Mouse (Mus musculus) ovary, postnatal 14 days (tissue): ENCODE results near the gene Nelfe.
"Not testable (repeated sequence)": the region's sequence is repeated elsewhere in the genome, so short reads cannot be mapped to it uniquely, and the experiment has no call there.

ENCODE experiments used
- DNase-seq: peaks from one replicate; pipeline ENCODE4 v3.0.0; 2022; ENCODE audit warnings: low spot score

Nelfe gene

GRCm38 (mm10) chr17:34893072-34893824 lies 43.1 kb downstream of the Nelfe start:
- no peak for DNase-seq

GRCm38 (mm10) chr17:34894074-34894597 lies 43.9 kb downstream of the Nelfe start:
- DNase-seq = peak; percentile 93

DNA sequence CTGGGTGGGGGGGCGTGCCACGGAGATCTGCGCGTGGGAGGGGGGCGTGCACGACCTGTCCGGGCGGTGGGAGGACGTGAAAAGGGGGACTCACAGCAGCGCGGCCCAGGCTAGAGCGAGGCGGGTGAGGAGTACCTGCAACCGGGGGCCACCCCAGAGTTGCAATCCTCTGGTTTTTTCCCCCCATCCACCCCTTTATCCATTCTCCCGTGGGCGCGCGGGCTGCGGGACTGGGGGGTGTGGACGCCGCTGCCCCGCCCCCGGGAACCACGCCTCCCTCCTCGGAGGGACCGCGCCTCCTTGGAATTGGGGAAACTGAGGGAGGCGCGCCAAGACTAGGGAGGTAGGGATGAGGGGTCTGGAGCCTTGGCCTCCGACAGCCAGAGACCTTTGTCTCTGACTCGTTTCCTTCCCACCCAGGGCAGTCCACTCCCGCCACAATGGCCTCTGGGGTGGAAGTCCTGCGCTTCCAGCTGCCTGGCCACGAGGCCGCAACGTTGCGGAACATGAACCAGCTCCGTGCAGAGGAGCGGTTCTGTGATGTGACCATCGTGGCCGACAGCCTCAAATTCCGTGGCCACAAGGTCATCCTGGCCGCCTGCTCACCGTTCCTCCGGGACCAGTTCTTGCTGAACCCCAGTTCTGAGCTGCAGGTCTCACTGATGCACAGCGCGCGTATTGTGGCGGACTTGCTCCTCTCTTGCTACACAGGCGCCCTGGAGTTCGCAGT lies 44.8 kb downstream of the Nelfe start:
- DNase-seq = no peak

- DNase-seq = no peak
Observed at GRCm38 (mm10) chr17:34895724-34896123, 45.5 kb downstream of the Nelfe start.

- no peak for DNase-seq
Observed at GRCm38 (mm10) chr17:34896366-34896765, 46.2 kb downstream of the Nelfe start.

DNA sequence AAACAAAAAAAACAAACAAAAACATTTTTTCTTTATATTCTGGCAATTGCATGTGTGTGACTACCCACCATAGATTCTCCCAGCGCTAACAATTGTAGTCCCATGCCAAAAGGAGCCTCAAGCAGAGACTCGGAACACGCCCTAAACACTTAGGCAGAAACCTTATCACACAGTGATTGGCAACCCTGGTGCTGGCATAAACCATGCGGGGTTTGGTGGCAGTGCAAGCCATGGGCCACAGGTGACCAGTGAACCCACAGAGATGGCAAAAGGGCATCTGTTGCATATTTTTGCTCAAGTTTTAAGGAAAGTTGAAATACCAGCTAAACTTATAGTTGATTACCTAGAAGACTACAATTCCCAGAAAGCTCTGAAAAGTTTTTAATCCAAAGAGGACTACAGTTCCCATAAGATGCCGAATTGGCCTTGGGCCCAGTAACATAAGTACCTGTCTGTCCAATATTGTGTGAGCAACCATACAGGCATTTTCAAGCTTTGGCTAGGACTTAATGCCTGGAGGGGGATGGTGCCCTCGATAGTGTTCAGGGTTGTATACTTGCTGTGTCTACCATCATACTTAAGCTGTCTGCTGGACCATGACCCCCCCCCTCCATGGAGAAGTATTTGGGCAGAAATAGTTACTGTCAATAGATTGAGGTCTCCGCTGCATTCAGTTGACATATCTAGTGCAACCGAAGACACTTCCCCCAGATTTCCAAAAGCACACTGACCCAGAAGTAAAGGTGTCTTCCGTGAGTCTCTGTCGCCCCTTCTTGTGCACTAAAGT lies 47.4 kb downstream of the Nelfe start:
- DNase-seq = no peak

- DNase-seq = peak; percentile 75
Observed at GRCm38 (mm10) chr17:34898160-34898586, 48.0 kb downstream of the Nelfe start, which contains the start of the genes C2 and Ehmt2. TSS of gene C2 (minus strand) at chr17:34898265. TSS of gene Ehmt2 (plus strand) at chr17:34898469.

GRCm38 (mm10) chr17:34898706-34899052 lies 48.5 kb downstream of the Nelfe start:
- no peak for DNase-seq

DNA sequence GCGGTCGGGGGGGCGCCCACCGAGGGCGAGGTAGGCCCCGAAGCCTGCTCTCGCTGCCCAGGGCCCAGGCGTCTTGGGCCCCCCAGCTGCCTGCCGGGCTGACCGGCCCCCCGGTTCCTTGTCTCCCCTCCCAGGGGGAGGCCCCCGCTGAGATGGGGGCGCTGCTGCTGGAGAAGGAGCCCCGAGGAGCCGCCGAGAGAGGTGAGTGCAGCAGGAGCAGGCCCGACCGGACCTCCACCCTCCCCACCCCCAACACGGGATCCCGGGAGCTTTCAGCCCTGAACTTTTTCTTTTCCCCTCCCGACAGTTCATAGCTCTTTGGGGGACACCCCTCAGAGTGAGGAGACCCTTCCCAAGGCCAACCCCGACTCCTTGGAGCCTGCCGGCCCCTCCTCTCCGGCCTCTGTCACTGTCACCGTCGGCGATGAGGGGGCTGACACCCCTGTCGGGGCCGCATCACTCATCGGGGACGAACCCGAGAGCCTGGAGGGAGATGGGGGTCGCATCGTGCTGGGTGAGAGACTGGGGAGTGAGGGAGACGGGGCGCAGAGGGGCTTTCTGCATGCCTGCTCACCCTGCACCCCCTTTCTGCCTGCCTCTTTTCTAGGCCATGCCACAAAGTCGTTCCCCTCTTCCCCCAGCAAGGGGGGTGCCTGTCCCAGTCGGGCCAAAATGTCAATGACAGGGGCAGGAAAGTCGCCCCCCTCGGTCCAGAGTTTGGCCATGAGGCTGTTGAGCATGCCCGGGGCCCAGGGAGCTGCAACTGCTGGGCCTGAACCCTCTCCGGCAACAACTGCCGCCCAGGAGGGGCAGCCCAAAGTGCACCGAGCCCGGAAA lies 49.1 kb downstream of the Nelfe start:
- DNase-seq = no peak

DNA sequence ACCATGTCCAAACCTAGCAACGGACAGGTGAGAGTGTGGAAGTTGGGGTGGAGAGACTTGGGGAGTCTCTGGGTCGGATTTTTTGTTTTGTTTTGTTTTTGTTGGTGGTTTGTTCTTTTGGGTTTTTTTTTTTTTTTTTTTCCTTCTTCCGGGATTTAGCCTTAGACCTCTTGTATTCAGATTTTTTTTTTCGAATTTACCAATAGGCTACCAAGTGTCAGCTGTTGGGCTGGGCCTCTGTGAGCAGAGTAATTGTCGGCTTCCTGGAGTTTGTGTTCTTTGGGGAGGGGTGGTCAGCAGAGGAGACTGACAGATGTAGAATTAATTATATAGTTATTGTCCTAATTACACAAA lies 49.7 kb downstream of the Nelfe start:
- DNase-seq = no peak

DNA sequence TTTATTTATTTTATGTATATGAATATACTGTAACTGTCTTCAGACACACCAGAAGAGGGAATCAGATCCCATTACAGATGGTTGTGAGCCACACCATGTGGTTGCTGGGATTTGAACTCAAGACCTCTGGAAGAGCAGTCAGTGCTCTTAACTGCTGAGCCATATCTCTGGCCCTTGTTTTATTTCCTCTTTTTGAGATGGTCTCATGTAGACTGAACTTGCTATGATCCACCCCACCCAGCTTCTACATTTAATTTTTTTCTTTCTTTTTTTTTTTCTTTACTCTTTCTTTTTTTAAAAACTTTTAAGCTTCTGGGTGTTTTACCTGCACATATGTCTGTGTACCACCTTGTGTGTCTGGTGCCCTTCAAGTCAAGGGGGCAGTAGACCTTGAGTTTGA lies 50.6 kb downstream of the Nelfe start:
- not testable (repeated sequence) for DNase-seq

DNA sequence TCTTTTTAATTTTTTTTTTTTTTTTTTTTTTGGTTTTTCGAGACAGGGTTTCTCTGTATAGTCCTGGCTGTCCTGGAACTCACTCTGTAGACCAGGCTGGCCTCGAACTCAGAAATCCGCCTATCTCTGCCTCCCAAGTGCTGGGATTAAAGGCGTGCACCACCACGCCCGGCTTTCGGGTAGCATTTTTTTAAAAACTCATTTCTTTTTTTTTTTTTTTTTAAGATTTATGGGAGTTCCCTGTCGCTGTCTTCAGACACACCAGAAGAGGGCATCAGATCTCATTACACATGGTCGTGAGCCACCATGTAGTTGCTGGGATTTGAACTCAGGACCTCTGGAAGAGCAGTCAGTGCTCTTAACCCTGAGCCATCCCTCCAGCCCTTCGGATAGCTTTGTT lies 51.8 kb downstream of the Nelfe start:
- DNase-seq = not testable (repeated sequence)

DNA sequence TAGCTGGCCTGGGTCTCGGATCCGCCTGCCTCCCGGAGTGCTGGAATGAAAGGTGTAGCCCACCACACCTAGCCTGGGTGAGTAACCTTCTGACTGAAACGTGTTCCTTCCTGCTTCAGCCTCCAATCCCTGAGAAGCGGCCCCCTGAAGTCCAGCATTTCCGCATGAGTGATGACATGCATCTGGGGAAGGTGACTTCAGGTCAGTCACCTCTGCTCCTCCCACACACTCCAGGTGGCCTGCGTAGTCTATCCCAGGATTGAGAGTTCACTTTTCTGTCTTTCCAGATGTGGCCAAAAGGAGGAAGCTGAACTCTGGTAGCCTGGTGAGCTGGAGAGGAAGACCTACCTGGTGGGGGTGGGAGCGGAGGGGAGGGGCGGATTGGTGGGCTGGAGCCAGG lies 52.7 kb downstream of the Nelfe start:
- no peak for DNase-seq
